ENCODE assay signal across 7 mouse cellular contexts in genomic region chr7:125707593-125708022, GRCm38 (mm10). TPM values are rescaled to one million over a fixed set of nuclear protein-coding genes. Genes with fewer than 3 reads are reported as not detected.
DNase-seq lines count a peak whose midpoint lies in the region; ATAC-seq lines count a peak whose summit lies in the region.

Gene Gtf3c1 (minus strand): TSS chr7:125707780.
Gene D430042O09Rik (plus strand): TSS chr7:125707888.

- H3K4me3 ChIP-seq in intestine, embryonic 16.5 days (ENCODE audit: low read length): peak within 1 kb of the TSS; percentile 84
- peak within 1 kb of the TSS; percentile 57 for H3K4me3 ChIP-seq in midbrain, embryonic 11.5 days (ENCODE audit: low read depth, low read length)

- H3K27ac ChIP-seq in intestine, embryonic 16.5 days (ENCODE audit: low read length): peak within 1 kb of the TSS; percentile 87
- H3K27ac ChIP-seq in midbrain, embryonic 11.5 days (ENCODE audit: low read depth, low read length): peak within 1 kb of the TSS; percentile 81

- peak within 1 kb of the TSS; percentile 91 for H3K9ac ChIP-seq in intestine, embryonic 16.5 days (ENCODE audit: low read depth, low read length)
- H3K9ac ChIP-seq in midbrain, embryonic 11.5 days (ENCODE audit: low read length): peak within 1 kb of the TSS; percentile 93

- intact Hi-C loops in left cerebral cortex, postnatal 36 days (cut with DNase I): no loop called here

- peak within 1 kb of the TSS; percentile 78 for H3K4me2 ChIP-seq in intestine, embryonic 16.5 days (ENCODE audit: low read depth, low read length)
- H3K4me2 ChIP-seq in midbrain, embryonic 11.5 days: peak within 1 kb of the TSS; percentile 74

- H3K4me1 ChIP-seq in intestine, embryonic 16.5 days (ENCODE audit: control insufficient read depth, insufficient read depth, low read length): peaks cover 27% of the 10 kb centered on the region
- peaks cover 27% of the 10 kb centered on the region for H3K4me1 ChIP-seq in midbrain, embryonic 11.5 days (ENCODE audit: control insufficient read depth, insufficient read depth, low read length)

- under 1% methylated on average over 45 of the region's 45 CpGs for WGBS in intestine, embryonic 16.5 days
- WGBS in midbrain, embryonic 11.5 days: under 1% methylated on average over 45 of the region's 45 CpGs

- peak; percentile 100 for DNase-seq in adrenal gland, adult 8-10 months
- peak; percentile 99 for DNase-seq in embryo, embryonic 9.5 days (ENCODE audit: extremely low spot score)
- peak; percentile 99 to 100 for DNase-seq in gastrocnemius, postnatal 4 days (ENCODE audit: low spot score in 2 of 2)
- peak; percentile 99 to 100 for DNase-seq in left cerebral cortex, postnatal 36 days (ENCODE audit: low spot score in 2 of 2)
- DNase-seq in midbrain, embryonic 11.5 days (ENCODE audit: low spot score, missing footprints): peak; percentile 100
- peak; percentile 99 for DNase-seq in skeletal muscle tissue, adult 2 months (ENCODE audit: low read depth, low spot score)

- peak; percentile 98 for ATAC-seq in intestine, embryonic 16.5 days
- peak; percentile 98 for ATAC-seq in midbrain, embryonic 11.5 days (ENCODE audit: low FRiP score)

- H3K27me3 ChIP-seq in intestine, embryonic 16.5 days (replicated peaks; ENCODE audit: control insufficient read depth, insufficient read depth, low read length): no peaks in the 10 kb centered on the region
- no peaks in the 10 kb centered on the region for H3K27me3 ChIP-seq in midbrain, embryonic 11.5 days (ENCODE audit: control insufficient read depth, insufficient read depth, low read length)

- peaks cover 12% of the 10 kb centered on the region for H3K36me3 ChIP-seq in intestine, embryonic 16.5 days (ENCODE audit: control insufficient read depth, insufficient read depth, low read length)
- H3K36me3 ChIP-seq in midbrain, embryonic 11.5 days (ENCODE audit: control insufficient read depth, insufficient read depth, low read length): peaks cover 3% of the 10 kb centered on the region; the same call in 1 of the 2 replicates

- no peaks in the 10 kb centered on the region for H3K9me3 ChIP-seq in intestine, embryonic 16.5 days (ENCODE audit: control insufficient read depth, low read length)
- H3K9me3 ChIP-seq in midbrain, embryonic 11.5 days (ENCODE audit: control insufficient read depth, low read length): no peaks in the 10 kb centered on the region

RNA-seq across cellular contexts. Expression of gene Gtf3c1, which starts in this region (rescaled TPM):
- total RNA-seq in adrenal gland, adult 8-10 months (2022): 10 to 100 TPM; 72.8 to 86.8 (median 78.4) TPM
- total RNA-seq in gastrocnemius, postnatal 4 days (2021): 10 to 100 TPM; 50.4 to 50.5 TPM
- polyA plus RNA-seq in intestine, embryonic 16.5 days (2015; fragmentation: Nextera tagmentation; extraction: Ambion mirVana): 15.8 and 18.8 TPM in 2 replicates
- 100 to 1,000 TPM in 1 of 2 experiments, 10 to 100 TPM in 1; 92.2 to 103 TPM for total RNA-seq in left cerebral cortex, postnatal 36 days (2021)
- polyA plus RNA-seq in midbrain, embryonic 11.5 days (2014; fragmentation: Nextera tagmentation; extraction: Ambion mirVana): 29.6 and 32.0 TPM in 2 replicates

RNA-seq across cellular contexts. Expression of gene D430042O09Rik, which starts in this region (rescaled TPM):
- 10 to 100 TPM; 29.6 to 39.5 (median 34.4) TPM for total RNA-seq in adrenal gland, adult 8-10 months (2022)
- 10 to 100 TPM; 10.8 to 15.0 TPM for total RNA-seq in gastrocnemius, postnatal 4 days (2021)
- polyA plus RNA-seq in intestine, embryonic 16.5 days (2015; fragmentation: Nextera tagmentation; extraction: Ambion mirVana): 6.0 and 7.0 TPM in 2 replicates
- 10 to 100 TPM; 19.2 to 27.9 TPM for total RNA-seq in left cerebral cortex, postnatal 36 days (2021)
- polyA plus RNA-seq in midbrain, embryonic 11.5 days (2014; fragmentation: Nextera tagmentation; extraction: Ambion mirVana): 7.5 and 7.9 TPM in 2 replicates

Comparison
In these comparisons a context has a peak if more than half of its experiments do, and no peak if none do; other contexts are left out.
1. Peak in every context shown above with its lines: DNase-seq, ATAC-seq, H3K4me3 ChIP-seq and H3K27ac ChIP-seq.